ENCODE assay signal across 30 mouse cellular contexts in the genomic region with DNA sequence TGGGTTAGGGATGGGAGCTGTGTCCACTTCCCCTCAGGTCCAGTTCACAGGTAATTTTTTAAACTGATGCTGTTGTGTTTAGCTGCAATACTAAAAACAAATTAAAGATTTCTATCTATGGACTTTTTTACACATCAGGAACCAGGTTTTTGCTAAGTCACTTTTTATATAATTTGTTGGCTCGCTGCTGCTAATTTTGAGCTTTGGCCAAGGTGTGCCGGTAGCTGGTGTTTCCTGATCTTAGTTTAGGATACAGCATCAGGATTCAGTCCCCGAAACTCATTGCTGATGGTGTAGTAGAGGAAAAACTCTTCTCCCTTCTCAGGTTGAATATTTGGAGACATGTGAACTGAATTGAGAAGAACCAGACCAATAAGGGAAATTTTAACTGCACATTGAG.
A peak's percentile ranks its signal among the peaks of the same experiment; 100 is the strongest.
DNase-seq lines count a peak whose midpoint lies in the region; ATAC-seq and TF ChIP-seq lines count a peak whose summit lies in the region.
"Had no signal": no experiment of that assay in that cellular context is flagged by ENCODE, and none has a peak within 500 bp of the region (broad histone marks: within the 10 kb centered on the region; RNA-seq: fewer than 3 reads in every experiment).

No protein-coding gene starts in this region.

- H3K4me3 ChIP-seq in gastrocnemius, adult 2 months, result peak overlapping the region; percentile 41
- no peak overlapping the region for H3K4me3 ChIP-seq in kidney, embryonic 16.5 days (ENCODE audit: low read length)
- H3K4me3 ChIP-seq in liver, embryonic 13.5 days (replicated peaks), result no peak overlapping the region
- H3K4me3 ChIP-seq: embryonic facial prominence, embryonic 10.5 days; embryonic facial prominence, embryonic 15.5 days; forebrain, embryonic 12.5 days; heart, embryonic 13.5 days; hindbrain, embryonic 13.5 days; limb, embryonic 10.5 days; limb, embryonic 15.5 days; lung, embryonic 15.5 days; midbrain, embryonic 10.5 days; midbrain, embryonic 15.5 days; neural tube, embryonic 15.5 days had no signal

- no peaks in the 10 kb centered on the region for H3K9me3 ChIP-seq in kidney, embryonic 16.5 days (ENCODE audit: low read length)
- no peaks in the 10 kb centered on the region for H3K9me3 ChIP-seq in liver, embryonic 13.5 days (replicated peaks)
- H3K9me3 ChIP-seq: embryonic facial prominence, embryonic 10.5 days; embryonic facial prominence, embryonic 15.5 days; forebrain, embryonic 12.5 days; heart, embryonic 13.5 days; hindbrain, embryonic 13.5 days; limb, embryonic 10.5 days; limb, embryonic 15.5 days; lung, embryonic 15.5 days; midbrain, embryonic 10.5 days; midbrain, embryonic 15.5 days; neural tube, embryonic 15.5 days had no signal

- H3K27me3 ChIP-seq in kidney, embryonic 16.5 days (ENCODE audit: insufficient read depth, low read length), result no peaks in the 10 kb centered on the region
- no peaks in the 10 kb centered on the region for H3K27me3 ChIP-seq in liver, embryonic 13.5 days
- H3K27me3 ChIP-seq: CH12.LX; embryonic facial prominence, embryonic 15.5 days; forebrain, embryonic 12.5 days; heart, embryonic 13.5 days; hindbrain, embryonic 13.5 days; limb, embryonic 15.5 days; lung, embryonic 15.5 days; midbrain, embryonic 15.5 days; neural tube, embryonic 15.5 days had no signal

- H3K9ac ChIP-seq in kidney, embryonic 16.5 days (replicated peaks; ENCODE audit: low read length), result no peak overlapping the region
- peak overlapping the region; percentile 27 for H3K9ac ChIP-seq in liver, embryonic 13.5 days
- H3K9ac ChIP-seq: embryonic facial prominence, embryonic 15.5 days; forebrain, embryonic 12.5 days; forebrain, postnatal 0 days; heart, embryonic 13.5 days; hindbrain, embryonic 13.5 days; limb, embryonic 15.5 days; lung, embryonic 15.5 days; midbrain, embryonic 15.5 days; neural tube, embryonic 15.5 days had no signal

- no peak for DNase-seq in gastrocnemius, adult 2 months
- DNase-seq in gastrocnemius, postnatal 36 days, result no peak
- DNase-seq in heart, adult 9 months (ENCODE audit: low spot score in 2 of 2), result peak; percentile 12 to 32
- DNase-seq in heart, postnatal 10 days, result no peak
- peak; percentile 21 for DNase-seq in kidney, postnatal 14 days
- no peak for DNase-seq in liver, embryonic 13.5 days
- DNase-seq in liver, result no peak
- DNase-seq: adrenal gland, adult 8-10 months; cerebellum, adult 8-10 months; cerebellum, postnatal 25 days; forebrain, postnatal 0 days; gastrocnemius, postnatal 14 days; layer of hippocampus, adult 9-11 months; retina, postnatal 1 day; right cerebral cortex, postnatal 14 days; thymus, postnatal 4 days had no signal

- intact Hi-C loops in gastrocnemius, adult 2 months (cut with DNase I), result no loop called here
- intact Hi-C loops in gastrocnemius, postnatal 36 days (cut with DNase I), result no loop called here
- intact Hi-C loops in heart, postnatal 10 days (cut with DNase I), result no loop called here

- H3K36me3 ChIP-seq in kidney, embryonic 16.5 days (ENCODE audit: insufficient read depth, low read length), result no peaks in the 10 kb centered on the region
- H3K36me3 ChIP-seq in liver, embryonic 13.5 days, result peaks cover 51% of the 10 kb centered on the region
- H3K36me3 ChIP-seq: embryonic facial prominence, embryonic 10.5 days; embryonic facial prominence, embryonic 15.5 days; forebrain, embryonic 12.5 days; hindbrain, embryonic 13.5 days; limb, embryonic 10.5 days; limb, embryonic 15.5 days; lung, embryonic 15.5 days; midbrain, embryonic 10.5 days; midbrain, embryonic 15.5 days; neural tube, embryonic 15.5 days had no signal

- no peak for TF ChIP-seq CTCF in gastrocnemius, adult 2 months (IDR thresholded peaks at IDR 0.05)

- no peaks in the 10 kb centered on the region for H3K4me1 ChIP-seq in kidney, embryonic 16.5 days (ENCODE audit: insufficient read depth, low read length)
- peaks cover 82% of the 10 kb centered on the region for H3K4me1 ChIP-seq in liver, embryonic 13.5 days (replicated peaks)
- H3K4me1 ChIP-seq: embryonic facial prominence, embryonic 10.5 days; embryonic facial prominence, embryonic 15.5 days; forebrain, embryonic 12.5 days; hindbrain, embryonic 13.5 days; limb, embryonic 10.5 days; limb, embryonic 15.5 days; lung, embryonic 15.5 days; midbrain, embryonic 10.5 days; midbrain, embryonic 15.5 days; neural tube, embryonic 15.5 days had no signal

- H3K4me2 ChIP-seq in kidney, embryonic 16.5 days (replicated peaks; ENCODE audit: low read depth, low read length), result no peak overlapping the region
- peak overlapping the region; percentile 12 for H3K4me2 ChIP-seq in liver, embryonic 13.5 days
- H3K4me2 ChIP-seq: embryonic facial prominence, embryonic 15.5 days; forebrain, embryonic 12.5 days; heart, embryonic 13.5 days; hindbrain, embryonic 13.5 days; limb, embryonic 15.5 days; lung, embryonic 15.5 days; midbrain, embryonic 15.5 days; neural tube, embryonic 15.5 days had no signal

- no peak for ATAC-seq in kidney, embryonic 16.5 days (ENCODE audit: low FRiP score, low TSS enrichment)
- no peak for ATAC-seq in liver, embryonic 13.5 days (ENCODE audit: low read depth)
- ATAC-seq: forebrain, postnatal 0 days; intestine, embryonic 16.5 days; midbrain, embryonic 15.5 days had no signal

- H3K27ac ChIP-seq in gastrocnemius, adult 2 months, result peak overlapping the region; percentile 74
- H3K27ac ChIP-seq in kidney, embryonic 16.5 days (ENCODE audit: low read length), result no peak overlapping the region
- H3K27ac ChIP-seq in liver, embryonic 13.5 days, result peak overlapping the region; percentile 44
- H3K27ac ChIP-seq: embryonic facial prominence, embryonic 10.5 days; embryonic facial prominence, embryonic 15.5 days; forebrain, embryonic 12.5 days; heart, embryonic 13.5 days; hindbrain, embryonic 13.5 days; limb, embryonic 10.5 days; limb, embryonic 15.5 days; lung, embryonic 15.5 days; midbrain, embryonic 10.5 days; midbrain, embryonic 15.5 days; neural tube, embryonic 15.5 days had no signal

- WGBS in kidney, embryonic 16.5 days, result 94% methylated on average over 3 of the region's 3 CpGs
- 85% methylated on average over 3 of the region's 3 CpGs for WGBS in liver, embryonic 13.5 days (ENCODE audit: insufficient replicate concordance)

Comparison
In these comparisons a context has a peak if more than half of its experiments do, and no peak if none do; other contexts are left out.
1. DNase-seq: peak in heart, adult 9 months (2 of 2) and kidney, postnatal 14 days (single experiment); none in gastrocnemius, adult 2 months (single experiment), gastrocnemius, postnatal 36 days (0 of 2), heart, postnatal 10 days (0 of 2), liver, embryonic 13.5 days (single experiment) and liver (single experiment).